Mouse (Mus musculus) adipocyte (in vitro differentiated cells): ENCODE measurements around the gene Mrpl52.

Experiments
- DNase-seq: peaks from one replicate; pipeline ENCODE4 v3.0.0-alpha.2; 2016; ENCODE audit warnings: low spot score

Mrpl52 gene

DNA sequence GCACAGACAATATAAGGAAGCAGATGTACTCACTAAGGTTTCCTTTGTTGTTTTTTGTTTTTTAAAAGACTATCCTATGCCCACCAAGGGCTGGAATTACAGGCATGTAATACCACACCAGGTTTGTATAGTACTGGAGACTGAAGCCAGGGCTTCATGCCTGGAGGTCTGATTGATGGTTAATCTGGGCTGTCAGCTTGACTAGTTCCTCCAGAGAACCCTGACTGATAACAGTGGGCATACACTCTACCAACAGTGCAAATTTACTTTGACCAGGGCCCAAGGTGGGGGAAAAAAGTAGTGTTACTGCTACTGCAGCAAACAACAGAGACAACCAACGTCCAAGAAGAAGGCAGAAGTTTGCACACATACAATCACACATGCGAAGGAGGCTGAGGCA lies 44.8 kb downstream of the Mrpl52 start:
- no peak for DNase-seq

DNA sequence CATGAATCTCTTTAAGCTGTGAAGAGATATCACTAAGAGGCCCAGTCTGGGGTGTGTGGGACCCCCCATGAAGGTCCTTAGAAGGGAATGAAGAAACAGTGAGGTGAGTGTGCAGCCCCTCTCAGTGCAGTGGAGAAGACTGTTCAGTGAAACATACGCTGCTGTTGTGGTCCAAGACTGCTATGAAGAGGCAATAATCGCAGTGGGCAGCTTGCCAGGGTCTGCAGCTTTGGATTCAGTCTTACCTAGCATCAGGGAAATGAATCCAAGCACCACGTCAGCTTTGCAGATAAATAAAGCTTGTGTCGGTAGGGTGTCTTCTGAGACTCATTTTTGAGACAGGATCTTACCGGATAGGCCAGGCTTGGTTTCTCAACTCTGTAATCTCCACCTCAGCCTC lies 46.0 kb downstream of the Mrpl52 start:
- no peak for DNase-seq

GRCm38 (mm10) chr14:54474744-54475143 lies 48.0 kb downstream of the Mrpl52 start:
- no peak for DNase-seq

DNA sequence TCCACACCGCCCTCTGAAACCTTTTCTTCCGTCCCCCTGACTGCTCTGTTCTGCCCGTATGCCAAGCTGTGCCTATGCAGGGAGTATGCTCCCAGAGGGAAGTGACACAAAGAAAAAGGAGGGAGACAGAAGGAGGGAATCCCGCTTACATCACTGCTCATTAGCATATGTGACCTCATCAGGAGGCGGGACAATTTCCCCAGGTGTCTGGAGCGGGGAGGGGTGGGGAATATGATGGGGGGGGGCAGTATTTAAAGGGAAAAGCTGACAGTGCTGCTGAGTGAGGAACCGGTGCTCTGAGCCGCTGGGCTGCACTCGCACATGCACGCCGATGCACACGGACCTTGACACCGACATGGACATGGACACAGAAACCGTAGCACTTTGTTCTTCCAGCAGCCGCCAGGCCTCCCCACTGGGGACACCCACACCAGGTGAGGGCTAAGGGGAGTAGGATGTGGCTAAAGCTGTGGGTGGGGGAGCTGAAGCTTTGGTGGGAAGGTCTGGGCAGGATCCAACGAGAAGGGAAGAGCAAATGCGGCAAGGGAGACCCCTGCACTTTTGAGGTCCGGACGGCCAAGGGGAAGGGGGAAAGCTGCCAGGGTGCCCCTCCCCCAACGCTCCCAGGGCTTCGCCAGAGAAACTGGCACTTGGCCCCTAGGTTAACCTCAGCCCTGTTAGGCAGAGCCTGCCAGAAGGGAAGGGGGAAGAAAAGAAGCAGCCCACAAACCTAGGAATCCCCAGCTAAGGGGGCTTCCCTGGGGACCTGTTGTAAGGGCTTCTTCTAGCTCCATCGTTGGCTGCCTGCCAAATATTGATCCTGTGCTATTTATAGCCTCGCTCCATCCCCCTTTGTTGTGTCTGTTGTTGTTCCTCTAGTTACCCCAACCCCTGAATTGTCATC lies 49.5 kb downstream of the Mrpl52 start, which contains the start of gene Rem2:
TSS of gene Rem2 (plus strand) at position 160 of the 904 bp plus-strand sequence.
- no peak for DNase-seq

- DNase-seq: no peak
Measured at GRCm38 (mm10) chr14:54477172-54477909, 50.6 kb downstream of the Mrpl52 start.
